Mouse (Mus musculus): ENCODE data around the gene Secisbp2.

- TF ChIP-seq CTCF (IDR thresholded peaks at IDR 0.05; ENCODE audit: extremely low read depth, insufficient read depth, low read length) (peak; percentile 74), POLR2A (IDR thresholded peaks at IDR 0.05; ENCODE audit: extremely low read depth, insufficient read depth, low read length) (no peak)
Observed at GRCm38 (mm10) chr13:51617861-51618260, 33.6 kb upstream of the Secisbp2 start.
